Mouse (Mus musculus) CH12.LX (cell line): ENCODE data around the gene Slc39a13. TPM values are rescaled to one million over a fixed set of nuclear protein-coding genes. Genes with fewer than 3 reads are reported as not detected.

Experiments used
- DNase-seq: peaks from one replicate; pipeline ENCODE4 v3.0.0-alpha.2; 2013; ENCODE audit errors: extremely low read depth
- H3K27ac ChIP-seq: 2 replicates; pipeline ENCODE4 v1.5.1; 2012; ENCODE audit warnings: low read depth, mild to moderate bottlenecking, control low read depth, moderate library complexity; ENCODE audit not compliant: insufficient read depth
- H3K27me3 ChIP-seq: replicated peaks from 2 replicates; pipeline ENCODE3; 2012; ENCODE audit warnings: inconsistent platforms
- H3K36me3 ChIP-seq, 2 experiments: replicated peaks in 1 of 2; 2 replicates each; pipeline versions ENCODE3 to v1.6.1; 2012; ENCODE audit warnings: inconsistent platforms in 1 of 2, low read length in 1 of 2, mild to moderate bottlenecking in 1 of 2, mixed read lengths in 1 of 2, moderate library complexity in 1 of 2; ENCODE audit not compliant: control insufficient read depth in 1 of 2, insufficient read depth in 1 of 2
- H3K4me1 ChIP-seq, 2 experiments: 2 replicates each; pipeline ENCODE4 v1.6.1; 2012; ENCODE audit warnings: inconsistent platforms in 1 of 2, moderate library complexity in 1 of 2; ENCODE audit not compliant: insufficient read depth in 2 of 2, control insufficient read depth in 1 of 2
- H3K4me2 ChIP-seq: 2 replicates; pipeline ENCODE4 v1.6.1; 2012; ENCODE audit warnings: low read depth, mild to moderate bottlenecking, control low read depth; ENCODE audit not compliant: poor library complexity, insufficient read depth, severe bottlenecking
- H3K4me3 ChIP-seq, 3 experiments: fragments of 150-350 bp in 1 of 3; sonication (generic) in 1 of 3; replicated peaks in 1 of 3; 2 replicates each; pipeline versions ENCODE3 to v1.5.1; 2011 to 2012; ENCODE audit warnings: low read depth in 2 of 3, low read length in 2 of 3, mild to moderate bottlenecking in 2 of 3, moderate library complexity in 2 of 3, control low read depth in 1 of 3, improper control_type of control experiment in 1 of 3, inconsistent platforms in 1 of 3, mixed read lengths in 1 of 3; ENCODE audit not compliant: poor library complexity in 1 of 3
- H3K79me2 ChIP-seq: replicated peaks from 2 replicates; pipeline ENCODE4 v1.6.1; 2012; ENCODE audit warnings: mild to moderate bottlenecking, moderate library complexity; ENCODE audit not compliant: control insufficient read depth, poor library complexity, insufficient read depth, severe bottlenecking; ENCODE audit errors: extremely low read depth
- H3K9ac ChIP-seq: 2 replicates; pipeline ENCODE4 v1.6.1; 2012; ENCODE audit warnings: low read depth, mild to moderate bottlenecking, control low read depth, moderate library complexity; ENCODE audit not compliant: insufficient read depth
- H3K9me3 ChIP-seq: replicated peaks from 2 replicates; pipeline ENCODE3; 2012; ENCODE audit warnings: low read length, inconsistent platforms, mixed read lengths
- BHLHE40 ChIP-seq: IDR thresholded peaks from 2 replicates; pipeline ENCODE4 v1.6.1; 2011; ENCODE audit warnings: mild to moderate bottlenecking, low read depth, low read length, improper control_type of control experiment
- ELF1 ChIP-seq: IDR thresholded peaks from 2 replicates; pipeline ENCODE4 v1.6.1; 2014; ENCODE audit warnings: low read depth, mild to moderate bottlenecking, inconsistent platforms, low read length, improper control_type of control experiment
- HCFC1 ChIP-seq: IDR thresholded peaks from 2 replicates; pipeline ENCODE4 v1.6.1; 2012; ENCODE audit warnings: low read depth, mild to moderate bottlenecking, inconsistent platforms, low read length, improper control_type of control experiment
- KAT2A ChIP-seq: IDR thresholded peaks from 2 replicates; pipeline ENCODE4 v1.6.1; 2012; ENCODE audit warnings: low read length, improper control_type of control experiment, inconsistent platforms; ENCODE audit not compliant: insufficient replicate concordance
- MAFK ChIP-seq: IDR thresholded peaks from 2 replicates; pipeline ENCODE4 v1.6.1; 2011; ENCODE audit warnings: low read length, improper control_type of control experiment; ENCODE audit not compliant: insufficient replicate concordance
- MAX ChIP-seq: IDR thresholded peaks from 2 replicates; pipeline ENCODE4 v1.6.1; 2011; ENCODE audit warnings: low read length, improper control_type of control experiment
- MAZ ChIP-seq: IDR thresholded peaks from 2 replicates; pipeline ENCODE4 v1.6.1; 2012; ENCODE audit warnings: low read depth, mild to moderate bottlenecking, inconsistent platforms, low read length, improper control_type of control experiment, moderate library complexity
- MEF2A ChIP-seq: IDR thresholded peaks from 2 replicates; pipeline ENCODE4 v1.6.1; 2014; ENCODE audit warnings: low read depth, mild to moderate bottlenecking, inconsistent platforms, low read length, improper control_type of control experiment, borderline replicate concordance
- MYC ChIP-seq: IDR thresholded peaks from 2 replicates; pipeline ENCODE4 v1.6.1; 2011; ENCODE audit warnings: low read depth, mild to moderate bottlenecking, improper control_type of control experiment, low read length
- NRF1 ChIP-seq: IDR thresholded peaks from 2 replicates; pipeline ENCODE4 v1.6.1; 2014; ENCODE audit warnings: low read depth, mild to moderate bottlenecking, inconsistent platforms, low read length, improper control_type of control experiment, moderate library complexity
- PAX5 ChIP-seq: IDR thresholded peaks from 2 replicates; pipeline ENCODE4 v1.6.1; 2012; ENCODE audit warnings: low read length, inconsistent platforms, mixed read lengths
- TBP ChIP-seq: conservative IDR thresholded peaks from 2 replicates; pipeline ENCODE4 v1.6.1; 2011; ENCODE audit warnings: low read depth, low read length, improper control_type of control experiment
- USF1 ChIP-seq: IDR thresholded peaks from 2 replicates; pipeline ENCODE4 v1.6.1; 2014; ENCODE audit warnings: low read depth, mild to moderate bottlenecking, inconsistent platforms, low read length, improper control_type of control experiment
- ZC3H11A ChIP-seq: IDR thresholded peaks from 2 replicates; pipeline ENCODE4 v1.6.1; 2012; ENCODE audit warnings: low read depth, mild to moderate bottlenecking, inconsistent platforms, low read length, improper control_type of control experiment
- ZKSCAN1 ChIP-seq: IDR thresholded peaks from 2 replicates; pipeline ENCODE4 v1.6.1; 2012; ENCODE audit warnings: low read depth, inconsistent platforms, low read length, improper control_type of control experiment, borderline replicate concordance
- ZNF384 ChIP-seq: IDR thresholded peaks from 2 replicates; pipeline ENCODE4 v1.6.1; 2012; ENCODE audit warnings: low read depth, low read length, improper control_type of control experiment, inconsistent platforms
- dilution Hi-C: fragments of 300-500 bp; cut with MboI; formaldehyde crosslinking; loops from 2 replicates; pipeline ENCODE4 v1.14.3; 2020; ENCODE audit warnings: low sequenced_read_pairs; ENCODE audit not compliant: extremely low pct_unique_long_range_greater_than_20kb, extremely low pct_ligation_motif_present
- in situ Hi-C: fragments of 300-500 bp; cut with MboI; formaldehyde crosslinking; loops from 3 replicates; pipeline ENCODE4 v1.14.3; 2019; ENCODE audit warnings: low sequenced_read_pairs, low pct_ligation_motif_present, low pct_unique_long_range_greater_than_20kb, mixed read lengths
- polyA plus RNA-seq: library from polyadenylated mRNA; unstranded; fragments of >175 nt; gene quantifications from 2 replicates; pipeline ENCODE4 v1.2.1, GENCODE M21; 2012; ENCODE audit warnings: low read depth; ENCODE audit not compliant: insufficient read length
- total RNA-seq, 2 experiments: library from RNA; depleted of rRNA; stranded (reverse); fragments of 300-350 nt in 1 of 2; fragments of >200 nt in 1 of 2; gene quantifications; 2 replicates each; pipeline ENCODE4 v1.2.3; 2012 to 2014

Slc39a13 gene
- total and polyA plus RNA-seq, 3 experiments = 3.5 to 7.5 (median 7.2) TPM

DNA sequence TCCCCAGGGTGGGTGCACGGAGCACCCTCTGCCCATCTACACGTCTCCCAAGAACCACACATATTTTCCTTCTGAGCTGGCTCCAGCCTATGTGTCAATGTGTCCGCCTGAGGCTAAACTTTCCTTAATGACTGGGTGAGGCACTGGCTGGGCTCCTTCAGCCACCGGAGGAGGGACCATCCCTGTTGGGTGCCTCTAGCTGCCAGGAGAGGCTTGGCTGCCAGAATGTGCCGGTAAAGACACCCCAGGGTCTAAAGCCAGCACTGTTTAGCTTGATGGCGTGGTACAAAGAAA is 1.4 kb downstream of the Slc39a13 start:
- no peaks in the 10 kb centered on the region for H3K27me3 ChIP-seq
- peaks cover 19 to 40% of the 10 kb centered on the region in 2 experiments for H3K36me3 ChIP-seq
- dilution Hi-C loops (no loop called here), in situ Hi-C loops (no loop called here)
- peaks cover 20 to 35% of the 10 kb centered on the region in 2 experiments for H3K4me1 ChIP-seq
- no peak overlapping the region for H3K4me3 ChIP-seq
- no peak overlapping the region for H3K27ac ChIP-seq
- no peak overlapping the region for H3K4me2 ChIP-seq
- TF ChIP-seq MEF2A (no peak), MAZ (no peak), ZKSCAN1 (no peak), HCFC1 (no peak), ZC3H11A (no peak), MAFK (no peak)
- H3K9me3 ChIP-seq = no peaks in the 10 kb centered on the region
- H3K79me2 ChIP-seq = no peaks in the 10 kb centered on the region
- no peak for DNase-seq
- H3K9ac ChIP-seq = no peak overlapping the region

- in situ Hi-C loops = no loop called here
- Histone ChIP-seq H3K9me3 (no peaks in the 10 kb centered on the region), H3K4me2 (no peak overlapping the region), H3K4me3 (no peak overlapping the region), H3K79me2 (no peaks in the 10 kb centered on the region), H3K4me1 (peaks cover 20 to 35% of the 10 kb centered on the region in 2 experiments), H3K27me3 (no peaks in the 10 kb centered on the region), H3K9ac (no peak overlapping the region), H3K36me3 (peaks cover 24 to 45% of the 10 kb centered on the region in 2 experiments), H3K27ac (no peak overlapping the region)
- TF ChIP-seq MAX (no peak), TBP (no peak), ELF1 (no peak), ZNF384 (no peak), BHLHE40 (no peak), MAFK (no peak), USF1 (no peak), NRF1 (no peak), MAZ (no peak), MYC (no peak), PAX5 (no peak), KAT2A (no peak)
- no peak for DNase-seq
- dilution Hi-C loops = no loop called here
These were observed 1.9 kb downstream of the Slc39a13 start for GRCm38 (mm10) chr2:91068162-91068871.
